Mouse (Mus musculus): Measurements from ENCODE around the gene Parm1. TPM values are rescaled to one million over a fixed set of nuclear protein-coding genes. Genes with fewer than 3 reads are reported as not detected.

Gene Parm1
- polyA plus RNA-seq, 1 experiment from 2014 or later = 9.4 TPM

DNA sequence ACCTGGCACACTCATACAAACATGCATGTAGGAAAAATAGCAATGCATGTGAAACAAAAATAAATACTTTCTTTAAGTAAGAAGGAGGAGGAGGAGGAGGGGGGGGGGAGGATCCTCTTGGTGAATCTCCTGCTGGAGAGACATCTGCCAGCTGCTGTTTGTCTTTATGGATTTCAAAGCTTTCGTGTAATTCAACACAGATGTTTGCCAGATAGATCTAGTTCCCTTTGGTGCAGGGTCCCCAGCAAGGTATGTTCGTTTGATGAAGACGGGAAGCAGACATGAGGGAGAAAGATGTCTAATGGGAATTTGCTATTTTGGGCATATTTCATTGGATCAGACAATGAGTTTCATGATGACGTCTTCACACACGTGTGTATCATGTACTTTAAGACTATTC lies 23.0 kb upstream of the Parm1 start:
- no peak for TF ChIP-seq CTCF (IDR thresholded peaks at IDR 0.05; ENCODE audit: low read depth)
- H3K27ac ChIP-seq = no peak overlapping the region

DNA sequence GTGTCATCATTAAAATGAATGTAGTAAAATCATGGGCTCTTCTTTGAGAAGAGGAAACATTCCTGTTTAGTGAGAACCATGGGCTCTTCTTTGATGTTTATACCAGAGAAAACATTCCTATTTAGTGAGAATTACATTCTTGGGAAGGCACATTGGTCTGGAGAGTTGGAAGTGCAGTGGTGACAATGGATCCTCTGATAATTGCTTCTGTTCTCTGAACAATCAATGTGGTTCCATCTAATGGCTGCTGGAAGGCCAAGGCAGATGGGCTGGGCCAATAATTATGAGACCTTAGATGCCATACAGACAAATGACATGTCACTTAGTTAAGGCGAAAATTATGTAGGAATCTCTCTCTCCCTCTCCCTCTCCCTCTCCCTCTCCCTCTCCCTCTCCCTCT lies 16.1 kb upstream of the Parm1 start:
- TF ChIP-seq CTCF (IDR thresholded peaks at IDR 0.05; ENCODE audit: low read depth) = no peak
- no peak overlapping the region for H3K4me2 ChIP-seq (ENCODE audit: low read length)
- no peak overlapping the region for H3K27ac ChIP-seq
- 81% methylated on average over 1 of the region's 1 CpGs for WGBS
- no peak overlapping the region for H3K4me3 ChIP-seq (replicated peaks; ENCODE audit: low read depth, low read length)
- ATAC-seq (replicated peaks; ENCODE audit: low FRiP score, low read depth) (no peak), DNase-seq (ENCODE audit: low spot score) (no peak)
- H3K4me1 ChIP-seq (replicated peaks; ENCODE audit: insufficient read depth, low read length) = no peaks in the 10 kb centered on the region
- H3K9ac ChIP-seq (ENCODE audit: low read depth, low read length) = no peak overlapping the region
- H3K36me3 ChIP-seq (ENCODE audit: insufficient read depth, low read length) = no peaks in the 10 kb centered on the region
- no peaks in the 10 kb centered on the region for H3K27me3 ChIP-seq (ENCODE audit: insufficient read depth, low read length)
- H3K9me3 ChIP-seq (replicated peaks; ENCODE audit: low read length) = no peaks in the 10 kb centered on the region

More for the DNA sequence above, 23.0 kb upstream of the Parm1 start:
- no peak for ATAC-seq (replicated peaks; ENCODE audit: low FRiP score, low read depth)
- Histone ChIP-seq H3K9me3 (replicated peaks; ENCODE audit: low read length) (no peaks in the 10 kb centered on the region), H3K27me3 (ENCODE audit: insufficient read depth, low read length) (no peaks in the 10 kb centered on the region), H3K36me3 (ENCODE audit: insufficient read depth, low read length) (no peaks in the 10 kb centered on the region), H3K4me2 (ENCODE audit: low read length) (no peak overlapping the region), H3K4me3 (replicated peaks; ENCODE audit: low read depth, low read length) (no peak overlapping the region), H3K9ac (ENCODE audit: low read depth, low read length) (no peak overlapping the region), H3K4me1 (replicated peaks; ENCODE audit: insufficient read depth, low read length) (no peaks in the 10 kb centered on the region)
- WGBS = 41% methylated on average over 5 of the region's 5 CpGs
- no peak for DNase-seq (ENCODE audit: low spot score)

DNA sequence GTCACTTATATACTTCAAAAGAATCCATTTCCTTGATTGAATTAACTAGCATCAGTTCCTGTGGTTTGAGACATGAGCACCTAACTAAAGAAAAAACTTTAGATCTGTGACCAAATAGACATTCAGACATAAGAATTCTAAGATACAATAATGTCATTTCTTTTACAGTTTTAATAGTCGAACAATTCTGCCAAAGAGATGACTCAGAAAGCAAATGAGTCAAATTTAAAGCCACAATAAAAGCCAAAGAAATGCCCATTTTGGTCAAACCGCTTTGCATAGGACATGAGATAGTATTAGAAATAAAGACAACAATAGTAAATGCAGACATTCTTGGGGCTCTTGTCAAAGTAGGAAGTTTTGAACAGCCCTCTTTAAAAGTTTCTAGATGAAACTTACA lies 15.0 kb upstream of the Parm1 start:
- Histone ChIP-seq H3K9me3 (replicated peaks; ENCODE audit: low read length) (no peaks in the 10 kb centered on the region), H3K9ac (ENCODE audit: low read depth, low read length) (no peak overlapping the region), H3K27ac (no peak overlapping the region), H3K4me2 (ENCODE audit: low read length) (no peak overlapping the region), H3K4me1 (replicated peaks; ENCODE audit: insufficient read depth, low read length) (no peaks in the 10 kb centered on the region), H3K27me3 (ENCODE audit: insufficient read depth, low read length) (no peaks in the 10 kb centered on the region), H3K36me3 (ENCODE audit: insufficient read depth, low read length) (no peaks in the 10 kb centered on the region), H3K4me3 (replicated peaks; ENCODE audit: low read depth, low read length) (no peak overlapping the region)
- 92% methylated on average over 2 of the region's 2 CpGs for WGBS
- no peak for DNase-seq (ENCODE audit: low spot score)
- no peak for ATAC-seq (replicated peaks; ENCODE audit: low FRiP score, low read depth)
- no peak for TF ChIP-seq CTCF (IDR thresholded peaks at IDR 0.05; ENCODE audit: low read depth)

DNA sequence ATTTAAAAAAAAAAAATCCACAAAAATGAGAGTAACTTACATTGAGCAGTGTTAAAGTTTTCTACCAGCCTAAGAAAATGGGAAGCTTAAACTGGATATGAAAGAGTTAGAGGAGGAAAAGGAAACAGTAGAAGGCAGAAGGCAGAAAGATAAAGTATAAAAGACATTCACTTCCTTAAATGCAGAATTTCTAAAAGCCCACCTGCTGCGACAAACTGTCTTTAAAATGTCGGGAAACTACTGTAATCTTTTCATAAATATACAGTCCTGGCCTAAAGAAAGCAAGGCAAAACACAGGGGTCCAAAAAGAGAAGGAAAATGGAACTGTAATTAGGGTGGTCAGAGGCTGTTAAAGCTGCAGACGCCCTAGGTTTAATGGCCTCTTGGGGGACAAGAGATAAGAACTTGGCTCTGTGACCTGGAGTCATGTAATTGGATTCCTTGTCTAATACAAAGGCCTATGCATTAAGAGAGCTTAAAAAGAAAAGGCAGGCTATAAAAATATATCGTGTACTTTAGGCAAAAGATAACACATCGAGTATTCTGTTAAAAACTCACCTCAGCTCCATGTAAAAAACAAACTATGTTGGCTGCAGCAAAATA lies 13.0 kb upstream of the Parm1 start:
- no peak overlapping the region for H3K9ac ChIP-seq (ENCODE audit: low read depth, low read length)
- DNase-seq (ENCODE audit: low spot score) (no peak), ATAC-seq (replicated peaks; ENCODE audit: low FRiP score, low read depth) (no peak)
- H3K36me3 ChIP-seq (ENCODE audit: insufficient read depth, low read length) = no peaks in the 10 kb centered on the region
- TF ChIP-seq CTCF (IDR thresholded peaks at IDR 0.05; ENCODE audit: low read depth) = no peak
- H3K4me2 ChIP-seq (ENCODE audit: low read length) = no peak overlapping the region
- H3K27me3 ChIP-seq (ENCODE audit: insufficient read depth, low read length) = no peaks in the 10 kb centered on the region
- no peak overlapping the region for H3K27ac ChIP-seq
- no peaks in the 10 kb centered on the region for H3K9me3 ChIP-seq (replicated peaks; ENCODE audit: low read length)
- no peak overlapping the region for H3K4me3 ChIP-seq (replicated peaks; ENCODE audit: low read depth, low read length)
- 45% methylated on average over 5 of the region's 5 CpGs for WGBS
- H3K4me1 ChIP-seq (replicated peaks; ENCODE audit: insufficient read depth, low read length) = no peaks in the 10 kb centered on the region

DNA sequence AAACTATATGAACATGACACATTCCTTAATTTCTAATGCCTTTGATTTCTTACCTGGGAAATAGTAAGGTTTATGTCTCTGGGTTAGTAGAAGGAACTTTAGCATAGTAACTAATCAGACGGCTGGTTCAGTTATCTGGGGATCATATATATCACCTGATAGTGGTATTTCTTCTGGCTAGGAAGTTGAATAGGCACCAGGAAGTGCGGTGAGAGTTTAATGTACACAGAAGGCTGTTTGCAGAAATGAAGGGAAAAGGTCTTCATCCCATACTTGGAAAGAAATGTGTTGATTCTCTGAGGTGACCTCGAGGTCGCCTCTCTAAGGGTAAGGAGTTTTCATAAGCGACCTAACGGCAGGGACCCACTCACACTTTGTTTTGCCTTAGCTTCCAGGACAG lies 338 bp upstream of the Parm1 start:
- Histone ChIP-seq H3K9ac (ENCODE audit: low read depth, low read length) (no peak overlapping the region), H3K4me3 (replicated peaks; ENCODE audit: low read depth, low read length) (no peak overlapping the region), H3K9me3 (replicated peaks; ENCODE audit: low read length) (no peaks in the 10 kb centered on the region), H3K36me3 (ENCODE audit: insufficient read depth, low read length) (no peaks in the 10 kb centered on the region), H3K4me1 (replicated peaks; ENCODE audit: insufficient read depth, low read length) (peaks cover 4% of the 10 kb centered on the region; the same call in 1 of the 2 replicates), H3K27me3 (ENCODE audit: insufficient read depth, low read length) (no peaks in the 10 kb centered on the region), H3K27ac (no peak overlapping the region), H3K4me2 (ENCODE audit: low read length) (peak overlapping the region; percentile 80; the same call in 1 of the 2 replicates)
- 17% methylated on average over 6 of the region's 6 CpGs for WGBS
- no peak for DNase-seq (ENCODE audit: low spot score)
- no peak for ATAC-seq (replicated peaks; ENCODE audit: low FRiP score, low read depth)
- no peak for TF ChIP-seq CTCF (IDR thresholded peaks at IDR 0.05; ENCODE audit: low read depth)

DNA sequence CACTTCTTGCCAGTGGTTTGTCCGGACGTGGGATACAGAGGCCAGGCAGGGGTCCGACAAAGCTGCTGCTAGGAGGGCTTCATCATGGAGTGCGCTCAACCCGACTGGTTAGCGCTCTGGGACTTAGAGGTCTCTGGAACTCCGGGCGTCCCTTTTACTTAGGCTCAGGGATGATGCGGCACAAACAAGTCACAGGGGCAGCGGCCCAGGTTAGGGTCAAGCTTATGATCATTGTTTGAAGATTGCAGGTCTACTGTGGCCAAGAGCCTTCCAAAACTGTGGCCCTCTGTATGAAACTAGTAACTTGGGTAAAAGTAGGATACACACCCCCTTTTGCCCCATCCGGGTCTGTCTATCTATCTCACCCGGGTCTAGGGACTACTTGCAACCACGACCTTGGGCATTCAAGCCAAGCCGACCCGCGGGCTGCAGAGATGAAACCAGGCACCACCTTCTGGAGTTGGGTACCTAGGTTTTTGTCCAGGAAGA lies 931 bp downstream of the Parm1 start:
- ATAC-seq (replicated peaks; ENCODE audit: low FRiP score, low read depth) (no peak), DNase-seq (ENCODE audit: low spot score) (no peak)
- Histone ChIP-seq H3K4me1 (replicated peaks; ENCODE audit: insufficient read depth, low read length) (peaks cover 4% of the 10 kb centered on the region; the same call in 1 of the 2 replicates), H3K4me2 (ENCODE audit: low read length) (peak overlapping the region; percentile 80), H3K27me3 (ENCODE audit: insufficient read depth, low read length) (no peaks in the 10 kb centered on the region), H3K9ac (ENCODE audit: low read depth, low read length) (0 out of 2 replicates have a peak overlapping the region, but pooled peaks have one; percentile 18), H3K36me3 (ENCODE audit: insufficient read depth, low read length) (no peaks in the 10 kb centered on the region), H3K4me3 (replicated peaks; ENCODE audit: low read depth, low read length) (peak overlapping the region; percentile 44), H3K9me3 (replicated peaks; ENCODE audit: low read length) (no peaks in the 10 kb centered on the region), H3K27ac (no peak overlapping the region)
- TF ChIP-seq CTCF (IDR thresholded peaks at IDR 0.05; ENCODE audit: low read depth) = no peak
- 3% methylated on average over 16 of the region's 16 CpGs for WGBS
